Mouse (Mus musculus) left cerebral cortex, adult 9 months (tissue): ENCODE results near the gene Grid1.

ENCODE experiments used
- DNase-seq, 2 experiments: peaks; one replicate each; pipeline ENCODE4 v3.0.0; 2022; ENCODE audit warnings: low spot score in 2 of 2

Gene Grid1

DNA sequence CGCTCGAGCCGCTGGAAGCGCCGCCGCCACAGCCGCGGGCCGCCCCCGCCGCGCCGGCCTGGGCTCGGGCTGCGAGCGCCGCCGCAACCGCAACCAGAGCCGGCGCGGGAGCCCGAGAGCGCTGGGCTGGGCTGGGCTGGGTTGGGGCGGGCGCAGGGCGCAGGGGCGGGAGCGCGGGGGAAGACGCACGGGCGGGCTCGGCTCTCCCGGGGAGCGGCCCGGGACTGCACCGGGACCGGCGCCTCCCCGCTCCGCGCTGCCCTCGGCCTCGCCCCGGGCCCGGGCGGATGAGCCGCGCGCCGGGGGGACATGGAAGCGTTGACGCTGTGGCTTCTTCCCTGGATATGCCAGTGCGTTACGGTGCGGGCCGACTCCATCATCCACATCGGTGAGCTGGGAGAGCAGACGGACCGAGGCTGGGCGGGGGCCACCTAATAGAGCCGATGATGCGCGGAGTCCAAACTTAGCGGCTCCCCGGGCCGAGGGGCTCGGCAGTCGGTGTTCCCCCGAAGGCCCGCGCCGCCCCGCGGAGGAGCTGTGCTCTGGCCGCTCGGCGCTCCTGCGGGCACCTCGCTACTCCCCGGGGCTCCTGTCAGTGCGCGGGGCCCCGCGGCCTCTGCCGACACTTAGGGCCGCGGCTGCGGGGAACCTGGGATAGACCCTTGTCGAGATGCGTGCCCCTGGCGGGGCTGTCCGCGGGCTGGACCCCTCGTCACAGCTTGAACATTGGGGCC lies at the start of gene Grid1:
TSS of gene Grid1 (plus strand) at position 190 of the 734 bp plus-strand sequence.
- peak in 1 of 2 experiments; percentile 44 for DNase-seq

- no peak for DNase-seq
These were observed 49.4 kb upstream of the Grid1 start for GRCm38 (mm10) chr14:34770467-34770866.

DNA sequence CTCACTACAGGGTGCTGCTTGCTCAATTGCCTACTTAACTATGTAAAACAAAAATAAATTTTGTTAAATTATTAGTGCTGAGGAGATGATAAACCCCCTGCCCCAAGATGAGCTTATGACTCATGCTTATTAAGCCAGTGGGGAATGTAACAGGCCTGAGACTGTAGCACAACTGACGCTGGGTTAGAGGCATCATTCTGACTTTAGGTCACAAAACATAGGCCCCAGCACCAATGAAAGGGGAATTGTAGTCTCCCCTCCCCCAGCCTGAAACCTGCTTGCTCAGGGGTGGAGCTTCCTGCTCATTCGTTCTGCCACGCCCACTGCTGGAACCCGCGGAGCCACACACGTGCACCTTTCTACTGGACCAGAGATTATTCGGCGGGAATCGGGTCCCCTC lies 48.3 kb upstream of the Grid1 start:
- DNase-seq = no peak

- DNase-seq = no peak
These were observed 47.8 kb upstream of the Grid1 start for GRCm38 (mm10) chr14:34772132-34772531.

GRCm38 (mm10) chr14:34773681-34774080 lies 46.2 kb upstream of the Grid1 start:
- no peak for DNase-seq

- DNase-seq = no peak
These were observed 45.7 kb upstream of the Grid1 start for GRCm38 (mm10) chr14:34774231-34774630.

GRCm38 (mm10) chr14:34776719-34777385 lies 43.1 kb upstream of the Grid1 start:
- DNase-seq = no peak

DNA sequence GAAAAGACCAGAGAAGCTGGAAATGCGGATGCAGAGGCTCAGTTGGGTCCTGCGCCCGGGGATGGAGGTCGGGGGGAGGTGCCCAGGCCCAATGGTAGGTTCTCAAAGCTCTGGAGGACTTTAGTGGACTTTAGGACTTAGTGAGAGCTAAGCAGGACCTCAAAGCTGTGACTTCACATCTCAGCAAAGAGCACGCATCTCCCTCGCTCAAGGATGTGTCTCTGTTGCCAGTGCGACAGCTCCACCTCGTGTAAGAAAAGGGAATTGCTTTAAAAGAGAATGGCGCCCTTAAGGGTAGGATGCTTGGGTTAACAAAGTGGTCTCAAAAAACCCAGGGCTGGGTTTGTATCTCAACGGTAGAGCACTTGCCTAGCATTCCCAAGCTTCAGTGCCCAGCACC lies 42.1 kb upstream of the Grid1 start:
- peak in 1 of 2 experiments; percentile 54 for DNase-seq

DNA sequence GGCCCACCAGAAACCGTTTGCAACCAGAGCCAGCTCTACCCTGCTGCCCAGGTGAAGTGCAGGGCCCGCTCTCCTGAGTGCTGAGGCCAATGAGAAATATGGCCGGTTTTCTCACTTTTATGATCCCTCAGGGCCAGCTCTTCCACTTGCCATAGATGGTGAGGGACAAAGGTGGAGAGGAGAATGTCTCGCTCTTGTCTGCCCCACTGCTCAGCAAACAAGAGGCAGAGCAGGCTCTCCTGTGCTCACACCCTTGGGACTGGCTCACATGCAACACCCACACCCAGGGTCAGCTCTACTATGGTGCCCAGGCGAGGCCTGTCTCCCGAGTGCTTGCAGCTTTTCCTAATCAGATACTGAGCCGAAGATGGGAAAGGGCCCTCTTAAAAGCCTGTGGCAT lies 41.1 kb upstream of the Grid1 start:
- DNase-seq = no peak

- no peak for DNase-seq
These were observed 26.4 kb upstream of the Grid1 start for GRCm38 (mm10) chr14:34793406-34794037.

DNA sequence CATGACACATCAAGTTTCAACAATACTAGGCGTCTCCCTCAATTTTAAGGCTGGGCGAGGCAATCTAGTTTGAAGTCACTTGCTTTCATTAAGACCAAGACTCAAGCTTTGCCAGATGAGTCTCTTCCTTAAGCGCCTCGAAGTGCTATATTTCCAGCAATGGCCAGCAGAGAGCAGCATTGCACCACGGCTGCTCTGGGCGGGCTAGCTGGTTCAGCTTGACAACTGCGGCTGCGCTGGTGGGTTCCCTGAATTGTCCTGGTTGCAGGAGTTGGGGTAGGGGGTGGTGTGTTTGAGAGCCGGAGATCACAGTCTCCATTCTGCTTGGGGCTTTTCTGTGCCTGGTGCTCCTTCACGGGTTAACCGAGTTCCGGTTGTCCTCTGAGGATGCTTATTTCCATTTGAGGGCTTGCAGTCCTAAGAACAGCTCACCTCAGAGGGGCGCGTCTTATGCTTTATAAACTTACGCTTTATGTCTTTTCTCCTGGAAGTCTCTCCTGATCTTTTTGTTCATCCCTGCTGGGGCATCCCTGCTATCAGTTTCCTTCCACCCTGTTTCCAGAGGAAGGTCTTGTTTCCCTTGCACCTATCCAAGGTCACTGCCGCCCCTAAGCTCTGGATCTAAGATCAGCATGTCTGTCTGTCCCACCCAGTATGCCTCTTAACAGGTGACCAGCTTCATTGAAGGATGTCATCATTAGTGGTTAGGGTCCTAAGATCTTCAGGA lies 9.0 kb upstream of the Grid1 start:
- peak in 1 of 2 experiments; percentile 83 for DNase-seq

DNA sequence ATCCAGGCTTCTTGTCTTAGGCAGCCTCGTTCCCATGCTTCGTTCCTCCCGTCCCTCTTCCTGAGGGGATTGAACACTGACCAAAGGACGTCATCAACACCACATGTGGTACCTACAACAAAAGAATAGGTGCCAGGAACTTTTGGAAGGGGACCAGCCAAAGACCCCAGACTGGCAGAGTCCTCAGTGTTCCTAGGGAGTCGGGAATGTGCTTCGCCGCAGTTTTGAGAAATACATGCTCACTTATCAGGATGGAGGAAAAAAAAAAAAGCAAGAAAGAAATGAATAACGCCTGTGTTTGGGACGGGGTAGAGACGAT lies 8.5 kb upstream of the Grid1 start:
- DNase-seq = no peak

- no peak for DNase-seq
These were observed 3.6 kb upstream of the Grid1 start for GRCm38 (mm10) chr14:34816301-34816700.

GRCm38 (mm10) chr14:34818387-34818980 lies 1.4 kb upstream of the Grid1 start:
- no peak for DNase-seq

GRCm38 (mm10) chr14:34819121-34819918 lies 588 bp upstream of the Grid1 start:
- DNase-seq = peak in 1 of 2 experiments; percentile 22

GRCm38 (mm10) chr14:34820653-34821005 lies 721 bp downstream of the Grid1 start:
- peak in 1 of 2 experiments; percentile 26 for DNase-seq

DNA sequence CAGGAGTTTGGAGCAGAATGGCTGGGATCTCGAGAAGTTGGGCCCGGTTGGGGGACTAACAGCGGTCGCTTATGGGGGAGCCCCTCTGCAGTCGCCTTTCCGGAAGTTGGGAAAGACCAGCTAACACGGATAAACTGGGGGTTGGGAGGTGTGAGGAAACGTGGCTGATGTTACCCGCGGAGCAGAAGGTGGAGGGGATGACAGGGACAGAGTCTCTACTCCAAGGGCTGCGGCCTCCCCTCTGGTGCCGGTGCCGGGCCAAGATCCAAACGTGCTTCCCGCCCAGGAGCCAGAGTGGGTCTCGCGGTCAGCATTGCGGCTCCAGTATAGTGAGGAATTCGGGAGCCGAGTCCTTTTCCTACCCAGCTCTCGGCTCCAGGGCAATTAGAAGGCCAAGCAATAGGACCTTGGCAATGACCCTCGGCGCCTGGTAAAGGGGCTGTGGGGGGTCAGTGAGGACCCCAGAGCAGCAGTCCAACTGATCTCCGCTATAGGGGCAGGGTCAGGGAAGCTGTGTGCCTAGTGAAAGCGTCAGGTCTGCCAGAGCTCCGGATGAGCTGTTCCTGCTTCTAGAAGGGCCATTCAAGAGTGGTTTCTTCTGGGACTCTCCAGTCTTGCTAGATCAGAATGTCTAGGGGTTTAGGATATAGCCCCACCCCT lies 1.4 kb downstream of the Grid1 start:
- DNase-seq = peak in 1 of 2 experiments; percentile 7

GRCm38 (mm10) chr14:34823136-34823535 lies 3.2 kb downstream of the Grid1 start:
- peak in 1 of 2 experiments; percentile 81 for DNase-seq

GRCm38 (mm10) chr14:34824186-34824585 lies 4.3 kb downstream of the Grid1 start:
- no peak for DNase-seq

GRCm38 (mm10) chr14:34825902-34826301 lies 6.0 kb downstream of the Grid1 start:
- peak in 1 of 2 experiments; percentile 53 for DNase-seq

DNA sequence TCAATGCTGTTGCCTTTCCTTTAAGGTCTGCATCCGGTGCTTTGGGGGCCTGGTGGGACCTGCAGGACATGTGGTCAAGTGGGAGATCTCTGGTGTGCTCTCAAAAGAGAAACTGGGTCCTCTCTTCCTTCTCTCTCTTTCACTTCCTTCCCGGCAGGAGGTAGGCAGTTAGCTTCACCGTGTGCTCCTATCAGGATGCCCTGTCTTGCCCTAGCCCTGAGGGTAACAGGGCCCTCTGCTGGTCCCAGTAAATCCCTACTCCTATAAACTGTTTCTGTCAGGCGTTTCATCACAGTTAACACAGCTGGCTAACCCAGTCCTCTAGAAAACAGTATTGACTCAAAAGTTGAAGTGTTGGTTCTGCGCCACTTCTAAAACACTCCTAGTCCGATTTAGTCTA lies 9.9 kb downstream of the Grid1 start:
- DNase-seq = no peak
